Mouse (Mus musculus): ENCODE measurements around the gene Zfp462.
"Not testable (repeated sequence)": the region's sequence is repeated elsewhere in the genome, so short reads cannot be mapped to it uniquely, and the experiment has no call there.

Gene Zfp462

GRCm38 (mm10) chr4:54950866-54951265 lies 6.0 kb downstream of the Zfp462 start:
- in situ Hi-C loops (cut with MboI, MseI) = no loop called here

- in situ Hi-C loops (cut with MboI, MseI) = no loop called here
These were observed 9.0 kb downstream of the Zfp462 start for GRCm38 (mm10) chr4:54953657-54954395.

DNA sequence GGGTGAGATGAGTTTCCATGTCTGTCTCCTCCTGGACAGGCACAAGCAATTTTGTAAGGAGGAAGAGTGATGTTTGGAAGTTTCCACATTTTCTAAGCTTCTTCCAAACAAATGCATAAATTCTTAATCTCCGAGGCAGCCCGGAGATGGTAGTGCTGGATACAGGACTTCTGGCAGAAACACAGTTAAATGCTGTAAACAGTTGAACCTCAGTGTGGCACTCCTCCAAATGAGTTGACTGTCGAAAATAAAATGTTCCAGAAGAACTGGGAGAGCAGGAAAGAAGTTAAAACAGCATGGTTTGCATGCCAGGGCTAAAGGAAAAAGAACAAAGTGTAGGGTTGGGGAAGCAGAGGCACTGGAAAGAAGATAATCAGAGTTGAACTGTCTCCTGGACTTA lies 9.6 kb downstream of the Zfp462 start:
- in situ Hi-C loops (cut with MboI, MseI) = no loop called here

- in situ Hi-C loops (cut with MboI, MseI) = no loop called here
These were observed 15.9 kb downstream of the Zfp462 start for GRCm38 (mm10) chr4:54960776-54961175.

DNA sequence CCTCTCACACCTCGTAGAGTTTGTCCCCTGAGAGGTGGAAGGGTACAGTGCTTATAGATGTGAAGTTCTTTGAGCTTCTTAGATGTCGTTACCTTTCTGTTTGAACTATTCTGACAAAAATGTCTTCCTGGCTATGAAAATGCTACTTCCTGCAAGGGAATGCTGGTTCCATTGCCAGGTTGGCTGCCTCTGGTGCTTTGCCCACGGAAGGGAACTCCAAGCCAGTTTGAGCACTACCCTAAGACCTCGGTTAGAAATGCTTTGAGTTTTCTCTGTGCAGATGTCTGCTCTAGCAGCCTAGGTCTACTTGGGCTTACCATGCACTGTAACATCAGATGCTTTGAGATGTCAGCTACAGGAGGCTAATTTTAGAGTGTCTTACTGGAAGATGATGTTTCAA lies 17.3 kb downstream of the Zfp462 start:
- in situ Hi-C loops (cut with MboI, MseI) = no loop called here

GRCm38 (mm10) chr4:54963551-54963950 lies 18.7 kb downstream of the Zfp462 start:
- in situ Hi-C loops (cut with MboI, MseI) = no loop called here

- in situ Hi-C loops (cut with MboI, MseI) = no loop called here
These were observed 20.4 kb downstream of the Zfp462 start for GRCm38 (mm10) chr4:54965169-54965695.

DNA sequence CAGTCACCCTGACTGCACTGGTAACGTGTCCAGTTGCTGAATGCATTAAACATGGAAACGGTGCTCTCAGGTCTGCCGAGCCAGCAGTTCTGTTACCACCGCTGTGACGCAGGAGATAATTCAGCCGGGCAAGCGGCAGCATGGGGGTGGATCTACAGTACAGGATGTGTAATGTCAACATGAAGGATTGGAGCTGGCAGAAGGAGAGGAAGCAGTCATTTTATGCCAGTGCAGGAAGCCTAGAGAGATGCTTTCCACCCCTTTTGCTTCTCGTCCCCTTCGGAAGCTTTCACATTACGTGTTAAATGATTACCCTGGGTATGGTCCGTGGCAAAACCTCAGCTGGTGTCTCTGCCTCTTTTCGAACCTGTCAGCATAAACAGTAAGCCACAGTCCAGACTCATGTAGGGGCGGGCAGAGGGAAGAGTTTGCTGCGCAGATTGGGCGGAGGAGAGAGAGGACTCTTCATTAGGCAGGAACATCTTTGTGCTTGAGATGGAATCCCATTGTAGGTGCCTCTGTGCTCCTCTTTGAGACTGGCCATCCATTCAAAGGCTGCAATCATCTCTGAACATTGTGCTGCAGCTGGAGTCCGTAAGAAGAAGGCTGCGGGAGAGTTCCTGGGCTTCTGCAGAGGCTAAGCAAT lies 21.4 kb downstream of the Zfp462 start:
- in situ Hi-C loops (cut with MboI, MseI) = no loop called here

- in situ Hi-C loops (cut with MboI, MseI) = no loop called here
These were observed 22.3 kb downstream of the Zfp462 start for GRCm38 (mm10) chr4:54967166-54967565.

- in situ Hi-C loops (cut with MboI, MseI) = no loop called here
These were observed 22.9 kb downstream of the Zfp462 start for GRCm38 (mm10) chr4:54967721-54968120.

GRCm38 (mm10) chr4:54969671-54970295 lies 24.9 kb downstream of the Zfp462 start:
- in situ Hi-C loops (cut with MboI, MseI) = no loop called here

GRCm38 (mm10) chr4:54971386-54971785 lies 26.5 kb downstream of the Zfp462 start:
- in situ Hi-C loops (cut with MboI, MseI) = no loop called here

GRCm38 (mm10) chr4:54972096-54972495 lies 27.2 kb downstream of the Zfp462 start:
- in situ Hi-C loops (cut with MboI, MseI) = no loop called here

DNA sequence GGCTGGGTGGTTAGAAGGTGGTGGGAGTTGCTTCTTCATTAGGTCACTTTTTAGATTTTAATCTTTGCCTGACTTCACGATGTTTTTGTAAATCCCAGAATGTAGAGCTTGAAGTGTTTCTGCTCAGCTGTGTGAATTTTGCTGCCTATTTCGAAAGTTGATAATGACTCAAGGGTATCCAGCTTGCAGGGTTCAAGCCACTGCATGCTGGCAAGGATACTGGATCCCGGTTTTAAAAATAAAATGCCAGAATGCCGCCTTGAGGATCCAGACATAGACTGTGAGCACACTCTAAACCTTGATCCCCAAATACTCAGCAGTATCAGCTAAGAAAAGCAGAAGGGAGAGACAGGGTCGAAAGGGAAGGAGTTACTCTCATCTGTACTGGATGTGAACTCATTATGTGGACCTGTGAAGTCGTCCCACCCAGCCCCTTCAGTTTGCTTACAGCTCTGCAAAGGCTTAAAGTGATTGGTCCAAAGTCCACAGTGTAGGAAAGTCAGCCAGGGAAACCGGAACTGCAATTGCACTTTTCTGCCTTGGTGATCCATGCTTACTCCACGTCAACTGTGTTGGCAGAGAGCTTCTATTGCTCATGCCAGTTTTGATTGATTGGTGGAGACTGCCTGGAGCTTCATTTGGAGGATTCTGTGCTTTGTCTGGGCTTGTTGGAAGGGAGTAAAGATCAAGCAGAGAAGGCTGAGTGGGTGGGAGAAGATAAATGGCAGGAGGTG lies 28.1 kb downstream of the Zfp462 start:
- in situ Hi-C loops (cut with MboI, MseI) = no loop called here

GRCm38 (mm10) chr4:54979771-54980472 lies 35.1 kb downstream of the Zfp462 start:
- in situ Hi-C loops (cut with MboI, MseI) = no loop called here

- in situ Hi-C loops (cut with MboI, MseI) = no loop called here
These were observed 39.7 kb downstream of the Zfp462 start for GRCm38 (mm10) chr4:54984502-54984901.

- in situ Hi-C loops (cut with MboI, MseI) = no loop called here
These were observed 41.8 kb downstream of the Zfp462 start for GRCm38 (mm10) chr4:54986671-54987070.

GRCm38 (mm10) chr4:54987256-54987655 lies 42.4 kb downstream of the Zfp462 start:
- in situ Hi-C loops (cut with MboI, MseI) = no loop called here

- in situ Hi-C loops (cut with MboI, MseI) = no loop called here
These were observed 43.1 kb downstream of the Zfp462 start for GRCm38 (mm10) chr4:54987926-54988325.

GRCm38 (mm10) chr4:54991973-54992372 lies 47.1 kb downstream of the Zfp462 start:
- in situ Hi-C loops (cut with MboI, MseI) = no loop called here

DNA sequence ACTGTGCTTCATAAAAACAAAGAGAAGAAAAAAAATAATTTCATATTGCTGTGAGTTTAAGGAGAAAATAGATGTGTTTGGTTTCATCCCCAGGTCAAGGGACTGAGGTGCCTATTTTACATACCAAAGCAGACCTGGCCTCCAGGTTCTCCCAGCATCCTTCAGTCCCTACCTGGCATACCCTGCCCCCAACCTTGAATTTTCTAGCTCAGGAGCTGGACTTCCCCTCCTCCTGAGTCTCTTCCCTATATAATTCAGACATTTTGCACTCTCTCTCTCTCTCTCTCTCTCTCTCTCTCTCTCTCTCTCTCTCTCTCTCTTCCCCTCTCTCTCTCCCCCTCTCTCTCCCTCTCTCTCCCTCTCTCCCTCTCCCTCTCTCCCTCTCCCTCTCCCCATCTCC lies 48.2 kb downstream of the Zfp462 start:
- in situ Hi-C loops (cut with MboI, MseI) = not testable (repeated sequence)
